Mouse (Mus musculus): ENCODE data around the gene Dzip1l. TPM values are rescaled to one million over a fixed set of nuclear protein-coding genes. Genes with fewer than 3 reads are reported as not detected.

Dzip1l gene
- polyA plus RNA-seq, 1 experiment from 2014 or later: 18.3 TPM

Other genes starting within 250 kb of the Dzip1l start
- 8.4 and 9.5 TPM in 2 replicates for gene Mras, start 192.1 kb upstream of the Dzip1l start, polyA plus RNA-seq (2015; fragmentation: Nextera tagmentation; extraction: Ambion mirVana)
- gene Nme9, start 178.0 kb upstream of the Dzip1l start, polyA plus RNA-seq (2015; fragmentation: Nextera tagmentation; extraction: Ambion mirVana): 0.27 and 0.32 TPM in 2 replicates
- gene Armc8, start 60.6 kb upstream of the Dzip1l start, polyA plus RNA-seq (2015; fragmentation: Nextera tagmentation; extraction: Ambion mirVana): 23.4 and 24.2 TPM in 2 replicates
- gene Dbr1, start 53.7 kb upstream of the Dzip1l start, polyA plus RNA-seq (2015; fragmentation: Nextera tagmentation; extraction: Ambion mirVana): 27.3 and 28.6 TPM in 2 replicates
- 2.2 and 2.9 TPM in 2 replicates for gene A4gnt, start 17.0 kb upstream of the Dzip1l start, polyA plus RNA-seq (2015; fragmentation: Nextera tagmentation; extraction: Ambion mirVana)
- 362 and 520 TPM in 2 replicates for gene Cldn18, start 87.8 kb downstream of the Dzip1l start, polyA plus RNA-seq (2015; fragmentation: Nextera tagmentation; extraction: Ambion mirVana)
- gene Sox14, start 246.7 kb downstream of the Dzip1l start, polyA plus RNA-seq (2015; fragmentation: Nextera tagmentation; extraction: Ambion mirVana): not detected in 2 replicates

All from stomach, embryonic 16.5 days (tissue).